Mouse (Mus musculus): ENCODE results near the gene Ppp1r3d. TPM values are rescaled to one million over a fixed set of nuclear protein-coding genes. Genes with fewer than 3 reads are reported as not detected.
A peak's percentile ranks its signal among the peaks of the same experiment; 100 is the strongest.

Gene Ppp1r3d
- 1.3 and 1.4 TPM in 2 replicates for polyA plus RNA-seq (2016; fragmentation: Nextera tagmentation; extraction: Ambion mirVana)

DNA sequence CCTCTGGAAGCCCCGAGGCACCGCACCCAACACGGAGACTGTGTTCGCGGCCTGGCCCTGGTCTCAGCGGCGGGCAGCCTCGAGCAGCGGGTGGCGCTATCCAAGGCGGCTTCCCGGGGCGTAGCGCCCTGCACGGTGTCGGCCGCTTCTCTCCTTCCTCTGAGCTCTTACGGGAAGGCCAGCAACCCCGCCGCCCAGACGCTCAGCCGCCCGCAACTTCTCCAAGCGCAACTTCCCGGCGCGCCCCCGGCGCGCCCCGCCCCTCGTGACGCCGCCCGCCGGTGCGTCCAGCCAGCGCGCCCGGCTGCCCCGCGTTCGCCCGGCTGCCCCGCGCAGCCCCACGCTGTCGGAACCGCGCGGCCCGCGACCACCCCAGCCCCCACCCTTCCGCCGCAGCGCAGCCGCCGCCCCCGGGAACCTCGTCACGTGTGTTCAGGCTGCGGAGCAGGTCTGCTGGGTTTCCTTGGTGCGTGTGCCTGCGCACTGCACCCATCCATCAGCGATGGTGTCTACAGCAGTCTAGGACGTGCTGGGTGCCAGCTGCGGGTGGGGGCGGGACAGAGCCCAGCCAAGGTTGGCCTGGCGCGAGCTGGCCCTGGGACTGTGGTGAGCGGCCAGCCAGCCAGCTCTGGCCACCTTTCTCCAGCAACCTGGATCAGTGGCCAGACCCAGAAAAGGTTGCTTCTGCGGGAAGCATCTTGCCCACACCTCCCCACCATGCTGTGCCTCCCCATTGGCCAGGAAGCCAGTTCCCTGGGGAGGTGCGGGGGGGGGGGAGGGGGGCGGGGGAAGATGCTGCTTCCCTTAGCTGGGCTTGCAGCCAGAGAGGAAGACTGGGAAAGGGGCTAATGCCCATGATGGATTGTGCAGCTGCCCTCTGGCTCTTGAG is at the start of gene Ppp1r3d, which contains the start of gene Fam217b:
TSS of gene Ppp1r3d (minus strand) at position 212 of the 889 bp plus-strand sequence.
TSS of gene Fam217b (plus strand) at position 264 of the 889 bp plus-strand sequence.
- under 1% methylated on average over 55 of the region's 74 CpGs for WGBS
- Histone ChIP-seq H3K4me2 (replicated peaks) (peak within 1 kb of the TSS; percentile 88), H3K4me1 (peaks cover 15% of the 10 kb centered on the region), H3K27me3 (peaks cover 50% of the 10 kb centered on the region), H3K36me3 (no peaks in the 10 kb centered on the region), H3K4me3 (peak within 1 kb of the TSS; percentile 56), H3K9ac (replicated peaks) (peak within 1 kb of the TSS; percentile 59), H3K27ac (replicated peaks) (peak within 1 kb of the TSS; percentile 27), H3K9me3 (no peaks in the 10 kb centered on the region; the same call in 1 of the 2 replicates)
- ATAC-seq (ENCODE audit: low FRiP score, low read depth), result peak; percentile 84

DNA sequence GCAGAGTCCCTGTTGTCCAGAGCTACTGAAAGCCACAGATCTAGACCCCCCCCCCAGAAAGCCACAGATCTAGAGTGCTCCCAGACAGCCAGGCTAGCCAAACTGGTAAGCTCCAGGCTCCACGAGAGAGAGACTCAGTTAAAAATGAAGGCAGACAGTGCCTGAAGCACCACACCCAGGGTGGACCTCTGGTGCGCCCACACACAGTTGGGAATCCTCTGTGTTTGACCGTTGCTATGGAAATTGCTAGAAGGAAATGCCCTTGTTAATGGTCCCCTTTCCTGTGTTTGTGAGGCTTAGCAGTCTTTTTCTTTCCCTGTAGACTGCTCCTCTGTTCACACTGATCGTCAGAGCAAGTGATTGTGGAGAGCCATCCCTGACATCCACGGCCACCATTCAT is 46.1 kb upstream of the Ppp1r3d start:
- whole genome bisulfite sequencing, result 70% methylated on average over 5 of the region's 5 CpGs
- no peaks in the 10 kb centered on the region for H3K36me3 ChIP-seq
- no peak overlapping the region for H3K9ac ChIP-seq (replicated peaks)
- no peak overlapping the region for H3K4me3 ChIP-seq
- no peaks in the 10 kb centered on the region for H3K9me3 ChIP-seq
- no peak overlapping the region for H3K4me2 ChIP-seq (replicated peaks)
- H3K4me1 ChIP-seq, result no peaks in the 10 kb centered on the region
- no peak overlapping the region for H3K27ac ChIP-seq (replicated peaks)
- H3K27me3 ChIP-seq, result no peaks in the 10 kb centered on the region
- ATAC-seq (ENCODE audit: low FRiP score, low read depth), result no peak

DNA sequence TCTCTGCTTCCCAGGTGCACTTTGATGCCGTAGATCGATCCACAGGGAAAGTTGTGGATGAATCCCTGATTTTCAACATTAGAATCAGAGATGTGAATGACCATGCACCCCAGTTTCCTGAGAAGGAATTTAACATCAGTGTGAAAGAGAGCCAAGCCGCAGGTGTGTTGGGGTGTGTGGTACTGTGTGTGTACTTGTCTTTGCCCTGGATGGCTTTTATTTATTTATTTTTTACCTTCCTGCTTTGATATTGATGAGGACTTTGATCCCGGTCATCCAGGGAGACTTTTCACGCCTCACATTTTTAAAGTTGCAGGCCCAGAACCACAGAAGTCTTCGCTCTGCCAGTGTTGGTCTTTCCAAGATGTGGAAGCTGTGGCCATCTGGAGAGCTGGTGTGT is 43.1 kb upstream of the Ppp1r3d start:
- Histone ChIP-seq H3K36me3 (no peaks in the 10 kb centered on the region), H3K27me3 (no peaks in the 10 kb centered on the region), H3K4me2 (replicated peaks) (no peak overlapping the region), H3K4me1 (peaks cover 2% of the 10 kb centered on the region; the same call in 1 of the 2 replicates), H3K4me3 (no peak overlapping the region), H3K27ac (replicated peaks) (no peak overlapping the region), H3K9me3 (no peaks in the 10 kb centered on the region), H3K9ac (replicated peaks) (no peak overlapping the region)
- 94% methylated on average over 6 of the region's 6 CpGs for WGBS
- ATAC-seq (ENCODE audit: low FRiP score, low read depth), result no peak

DNA sequence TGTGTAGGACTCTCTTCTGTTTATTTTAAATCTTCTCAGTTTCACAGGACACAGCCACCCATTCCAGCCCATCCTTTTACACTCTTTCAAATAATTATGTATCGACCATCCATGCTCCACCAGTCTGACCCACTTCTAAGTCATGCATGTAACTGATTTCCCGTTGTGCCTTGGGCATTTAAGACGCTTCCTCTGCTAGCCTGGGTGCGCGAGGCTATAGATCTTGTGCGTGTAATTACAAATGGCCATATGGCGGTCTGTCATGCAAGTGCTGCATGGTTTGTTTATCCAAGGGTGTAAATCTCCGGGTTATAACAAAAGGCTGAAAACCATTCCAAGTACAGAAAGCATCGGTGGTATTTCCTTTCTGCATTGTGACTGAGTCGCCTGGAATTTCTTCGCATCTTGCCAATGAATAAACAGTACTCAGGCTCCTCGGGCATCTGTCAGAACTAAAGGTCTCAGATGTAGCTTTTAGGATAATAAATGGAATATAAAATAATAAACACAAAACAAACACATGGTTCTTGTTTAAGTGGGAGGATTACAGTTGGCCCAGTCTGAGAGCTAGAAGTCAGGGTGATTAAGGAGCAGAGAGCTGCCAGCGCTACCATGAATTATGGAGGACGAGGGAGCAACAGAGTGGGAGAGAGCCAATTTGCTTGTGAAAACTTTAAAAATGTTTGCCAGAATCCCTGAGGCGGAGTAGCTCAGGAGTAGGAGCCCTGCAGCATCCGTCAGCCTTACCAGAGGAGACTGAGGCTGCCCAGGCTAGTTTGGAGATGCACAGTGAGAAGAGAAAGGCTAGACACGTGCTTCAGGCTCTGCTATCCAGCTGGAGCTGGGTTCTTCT is 40.6 kb upstream of the Ppp1r3d start:
- no peak overlapping the region for H3K4me2 ChIP-seq (replicated peaks)
- WGBS, result 53% methylated on average over 17 of the region's 17 CpGs

DNA sequence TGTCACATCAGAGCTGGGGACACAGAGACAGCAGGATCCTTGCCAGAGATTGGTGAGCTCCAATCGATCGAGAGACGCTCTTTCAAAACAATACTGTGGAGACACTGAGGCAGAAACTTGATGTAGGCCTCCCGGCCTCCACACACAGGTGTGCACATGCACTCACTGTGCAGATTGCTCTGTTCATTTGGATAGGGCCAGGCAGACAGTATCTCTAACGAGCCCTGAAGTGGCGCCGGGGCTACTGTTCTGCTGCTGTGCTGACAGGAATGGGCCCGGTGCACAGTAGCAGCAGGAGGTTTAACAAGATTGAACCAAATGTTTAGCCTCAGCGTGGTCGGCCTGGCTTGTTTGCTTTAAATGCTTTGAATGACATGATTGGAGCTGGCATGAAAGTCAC is 36.7 kb upstream of the Ppp1r3d start:
- H3K27ac ChIP-seq (replicated peaks), result no peak overlapping the region
- 66% methylated on average over 10 of the region's 10 CpGs for WGBS
- H3K27me3 ChIP-seq, result no peaks in the 10 kb centered on the region
- no peak for ATAC-seq (ENCODE audit: low FRiP score, low read depth)
- no peaks in the 10 kb centered on the region for H3K36me3 ChIP-seq
- no peak overlapping the region for H3K9ac ChIP-seq (replicated peaks)
- H3K9me3 ChIP-seq, result no peaks in the 10 kb centered on the region
- H3K4me3 ChIP-seq, result no peak overlapping the region
- H3K4me1 ChIP-seq, result peaks cover 2% of the 10 kb centered on the region; the same call in 1 of the 2 replicates
- no peak overlapping the region for H3K4me2 ChIP-seq (replicated peaks)

More for the DNA sequence above, 40.6 kb upstream of the Ppp1r3d start:
- ATAC-seq (ENCODE audit: low FRiP score, low read depth), result peak; percentile 52; the same call in 1 of the 2 replicates
- Histone ChIP-seq H3K9ac (replicated peaks) (no peak overlapping the region), H3K27me3 (no peaks in the 10 kb centered on the region), H3K9me3 (no peaks in the 10 kb centered on the region), H3K4me1 (peaks cover 2% of the 10 kb centered on the region; the same call in 1 of the 2 replicates), H3K27ac (replicated peaks) (peak overlapping the region; percentile 56), H3K36me3 (no peaks in the 10 kb centered on the region), H3K4me3 (no peak overlapping the region)

DNA sequence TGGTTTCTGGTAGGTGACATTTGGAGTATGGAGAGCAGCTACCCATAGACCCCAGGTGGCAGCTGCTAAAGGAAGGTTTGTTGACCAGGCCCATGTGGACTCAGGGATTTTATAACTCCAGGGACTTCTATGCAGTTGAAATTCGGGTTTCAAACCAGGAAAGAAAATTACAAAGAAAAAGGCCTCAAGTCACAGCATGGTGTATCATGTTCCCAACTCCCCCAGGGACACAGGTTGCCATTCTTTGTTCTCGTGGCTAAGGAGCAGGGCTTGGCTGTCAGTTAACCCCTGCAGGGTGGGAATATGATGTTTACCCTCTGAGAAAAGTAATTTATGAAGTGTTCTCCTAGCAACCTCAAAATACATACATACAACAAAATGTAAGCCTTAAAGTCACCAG is 36.0 kb upstream of the Ppp1r3d start:
- Histone ChIP-seq H3K36me3 (no peaks in the 10 kb centered on the region), H3K4me1 (peaks cover 2% of the 10 kb centered on the region; the same call in 1 of the 2 replicates), H3K4me2 (replicated peaks) (no peak overlapping the region), H3K27me3 (no peaks in the 10 kb centered on the region), H3K9me3 (no peaks in the 10 kb centered on the region), H3K9ac (replicated peaks) (no peak overlapping the region), H3K27ac (replicated peaks) (no peak overlapping the region), H3K4me3 (no peak overlapping the region)
- ATAC-seq (ENCODE audit: low FRiP score, low read depth), result no peak
- WGBS, result 18% methylated on average over 2 of the region's 2 CpGs

DNA sequence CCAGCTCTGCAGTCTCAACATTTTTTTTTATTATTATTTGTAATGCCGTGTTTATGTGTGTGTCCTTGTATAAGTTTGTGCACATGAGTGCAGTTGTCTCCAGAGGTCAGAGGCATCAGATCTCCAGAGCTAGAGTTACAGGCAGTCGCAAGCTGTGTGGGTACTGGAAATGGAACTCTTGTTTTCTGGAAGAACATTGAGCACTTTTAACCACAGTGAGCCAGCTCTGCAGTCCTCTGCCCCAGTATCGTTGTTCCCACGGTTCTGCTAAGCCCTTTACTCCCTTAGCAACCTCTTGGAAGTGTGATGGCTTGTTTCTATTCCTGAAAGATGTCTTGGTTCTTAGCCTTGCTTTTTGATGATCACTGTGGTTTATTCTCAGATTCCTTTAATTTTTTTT is 35.1 kb upstream of the Ppp1r3d start:
- WGBS, result 88% methylated on average over 4 of the region's 4 CpGs

DNA sequence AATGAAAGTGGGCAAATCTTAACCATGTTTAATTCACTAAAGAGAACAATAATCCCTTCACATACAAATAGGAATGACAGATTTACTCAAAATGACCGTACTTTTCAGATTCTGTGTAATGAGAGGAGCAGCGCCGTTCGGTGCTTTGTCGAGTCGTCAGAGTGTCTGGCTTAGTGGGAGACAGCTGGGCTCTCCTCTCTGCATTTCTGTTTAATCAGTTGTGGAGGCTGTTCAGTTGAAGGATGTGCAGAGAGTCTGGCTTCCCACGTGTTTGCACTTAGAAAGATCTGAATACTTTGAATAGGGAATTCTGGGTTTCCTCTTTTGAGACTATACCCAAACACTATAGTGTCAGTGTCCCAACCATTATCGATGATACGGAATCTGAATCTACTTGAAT is 23.0 kb upstream of the Ppp1r3d start:
- Histone ChIP-seq H3K4me3 (no peak overlapping the region), H3K27me3 (no peaks in the 10 kb centered on the region), H3K27ac (replicated peaks) (no peak overlapping the region), H3K9ac (replicated peaks) (no peak overlapping the region), H3K9me3 (no peaks in the 10 kb centered on the region), H3K4me1 (no peaks in the 10 kb centered on the region), H3K36me3 (no peaks in the 10 kb centered on the region), H3K4me2 (replicated peaks) (no peak overlapping the region)
- 65% methylated on average over 9 of the region's 9 CpGs for WGBS
- no peak for ATAC-seq (ENCODE audit: low FRiP score, low read depth)

More for the DNA sequence above, 35.1 kb upstream of the Ppp1r3d start:
- Histone ChIP-seq H3K36me3 (no peaks in the 10 kb centered on the region), H3K4me1 (no peaks in the 10 kb centered on the region), H3K27me3 (no peaks in the 10 kb centered on the region), H3K4me3 (no peak overlapping the region), H3K4me2 (replicated peaks) (no peak overlapping the region), H3K27ac (replicated peaks) (no peak overlapping the region), H3K9ac (replicated peaks) (no peak overlapping the region), H3K9me3 (no peaks in the 10 kb centered on the region)
- ATAC-seq (ENCODE audit: low FRiP score, low read depth), result no peak

DNA sequence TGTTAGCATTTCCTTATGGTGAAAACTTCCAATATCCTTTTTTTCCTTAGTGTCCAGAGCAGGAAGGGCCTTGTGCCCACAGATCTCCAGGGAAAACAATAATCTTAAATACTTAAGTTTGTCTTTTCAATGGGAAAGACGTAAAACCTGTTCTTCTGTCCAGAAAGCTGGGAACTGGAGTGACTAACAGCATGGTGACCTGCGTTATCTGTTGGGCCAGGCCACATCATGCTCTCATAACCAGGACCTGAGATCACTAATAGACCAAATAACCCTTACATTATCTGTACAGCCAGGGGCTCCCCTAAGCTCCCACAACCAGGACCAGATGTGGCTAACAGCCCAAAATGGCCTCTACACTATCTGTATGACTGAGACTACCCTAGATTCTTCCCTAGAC is 19.6 kb upstream of the Ppp1r3d start:
- H3K27ac ChIP-seq (replicated peaks), result no peak overlapping the region
- H3K36me3 ChIP-seq, result no peaks in the 10 kb centered on the region
- ATAC-seq (ENCODE audit: low FRiP score, low read depth), result no peak
- 0 out of 2 replicates have a peak, but pooled peaks cover 3% of the 10 kb centered on the region for H3K4me1 ChIP-seq
- H3K27me3 ChIP-seq, result no peaks in the 10 kb centered on the region
- no peaks in the 10 kb centered on the region for H3K9me3 ChIP-seq
- no peak overlapping the region for H3K4me2 ChIP-seq (replicated peaks)
- WGBS, result 90% methylated on average over 2 of the region's 2 CpGs
- no peak overlapping the region for H3K9ac ChIP-seq (replicated peaks)
- H3K4me3 ChIP-seq, result no peak overlapping the region

DNA sequence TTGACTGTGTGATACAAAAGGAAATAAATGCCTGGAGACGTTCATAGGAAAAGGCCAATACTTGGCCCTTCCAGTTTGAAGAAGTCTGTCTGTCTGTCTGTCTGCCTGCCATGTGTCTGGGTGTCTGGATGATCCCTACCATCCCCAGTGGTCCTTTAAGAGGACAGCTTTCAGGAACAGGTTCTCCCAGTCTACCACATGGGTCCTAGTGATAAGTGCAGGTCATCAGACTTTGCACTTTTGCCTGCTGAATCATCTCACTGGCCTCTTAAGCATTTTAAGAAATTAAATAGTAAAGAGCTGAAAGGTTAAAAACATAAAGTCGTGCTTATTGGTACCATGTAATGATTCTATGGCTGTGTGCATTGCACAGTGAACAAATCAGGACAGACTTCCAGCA is 19.2 kb upstream of the Ppp1r3d start:
- Histone ChIP-seq H3K27ac (replicated peaks) (no peak overlapping the region), H3K9me3 (no peaks in the 10 kb centered on the region), H3K4me2 (replicated peaks) (no peak overlapping the region), H3K4me3 (no peak overlapping the region), H3K36me3 (no peaks in the 10 kb centered on the region), H3K27me3 (no peaks in the 10 kb centered on the region), H3K9ac (replicated peaks) (no peak overlapping the region), H3K4me1 (0 out of 2 replicates have a peak, but pooled peaks cover 3% of the 10 kb centered on the region)
- WGBS, result 79% methylated on average over 2 of the region's 2 CpGs
- no peak for ATAC-seq (ENCODE audit: low FRiP score, low read depth)

DNA sequence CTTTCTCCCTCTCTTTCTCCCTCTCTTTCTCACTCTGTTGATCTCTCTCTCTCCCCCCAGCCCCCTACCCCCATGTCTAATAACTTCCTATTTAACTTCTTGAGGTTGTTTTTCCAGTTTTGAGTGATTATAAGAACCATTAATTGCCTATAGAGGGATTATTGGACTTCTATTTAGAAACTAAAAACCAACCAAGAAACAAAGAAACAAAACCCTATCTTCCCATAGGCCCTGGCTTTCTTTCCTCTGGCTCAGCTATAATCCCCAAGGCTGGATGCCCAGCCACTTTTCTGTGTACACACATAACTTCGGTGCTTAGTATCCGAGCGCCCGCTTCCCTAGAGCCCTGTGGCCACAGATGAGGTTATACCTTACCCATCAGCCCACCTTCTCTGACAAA is 16.0 kb upstream of the Ppp1r3d start, which contains the start of gene Cdh26:
TSS of gene Cdh26 (plus strand) at position 301 of the 400 bp plus-strand sequence.
- Histone ChIP-seq H3K27me3 (no peaks in the 10 kb centered on the region), H3K4me3 (no peak within 1 kb of the TSS)
- WGBS, result 82% methylated on average over 4 of the region's 4 CpGs

More for the DNA sequence above, 16.0 kb upstream of the Ppp1r3d start, which contains the start of gene Cdh26:
- no peak for ATAC-seq (ENCODE audit: low FRiP score, low read depth)
- Histone ChIP-seq H3K9ac (replicated peaks) (no peak within 1 kb of the TSS), H3K27ac (replicated peaks) (no peak within 1 kb of the TSS), H3K9me3 (no peaks in the 10 kb centered on the region), H3K36me3 (no peaks in the 10 kb centered on the region), H3K4me1 (0 out of 2 replicates have a peak, but pooled peaks cover 3% of the 10 kb centered on the region), H3K4me2 (replicated peaks) (no peak within 1 kb of the TSS)

Data from midbrain, embryonic 12.5 days (tissue).